Mouse (Mus musculus): ENCODE measurements around the gene 1700028K03Rik. TPM values are rescaled to one million over a fixed set of nuclear protein-coding genes. Genes with fewer than 3 reads are reported as not detected.

1700028K03Rik gene
- polyA plus RNA-seq, 1 experiment from 2014 or later, result 0.21 TPM

GRCm38 (mm10) chr5:107548444-107548843 lies 13.9 kb downstream of the 1700028K03Rik start:
- ATAC-seq, result no peak
- H3K9ac ChIP-seq, result no peak overlapping the region
- H3K4me2 ChIP-seq (replicated peaks), result no peak overlapping the region
- H3K27ac ChIP-seq, result no peak overlapping the region
- no peaks in the 10 kb centered on the region for H3K27me3 ChIP-seq (replicated peaks)
- H3K4me1 ChIP-seq (replicated peaks), result no peaks in the 10 kb centered on the region
- no peaks in the 10 kb centered on the region for H3K36me3 ChIP-seq
- H3K4me3 ChIP-seq (replicated peaks), result no peak overlapping the region
- no peaks in the 10 kb centered on the region for H3K9me3 ChIP-seq
- 83% methylated on average over 3 of the region's 3 CpGs for WGBS

GRCm38 (mm10) chr5:107554336-107554735 lies 19.8 kb downstream of the 1700028K03Rik start:
- no peaks in the 10 kb centered on the region for H3K27me3 ChIP-seq (replicated peaks)
- H3K36me3 ChIP-seq, result no peaks in the 10 kb centered on the region
- no peaks in the 10 kb centered on the region for H3K9me3 ChIP-seq
- no peak overlapping the region for H3K4me2 ChIP-seq (replicated peaks)
- H3K4me1 ChIP-seq (replicated peaks), result no peaks in the 10 kb centered on the region
- H3K4me3 ChIP-seq (replicated peaks), result no peak overlapping the region
- H3K27ac ChIP-seq, result no peak overlapping the region
- no peak for ATAC-seq
- 57% methylated on average over 5 of the region's 5 CpGs for WGBS
- H3K9ac ChIP-seq, result no peak overlapping the region

DNA sequence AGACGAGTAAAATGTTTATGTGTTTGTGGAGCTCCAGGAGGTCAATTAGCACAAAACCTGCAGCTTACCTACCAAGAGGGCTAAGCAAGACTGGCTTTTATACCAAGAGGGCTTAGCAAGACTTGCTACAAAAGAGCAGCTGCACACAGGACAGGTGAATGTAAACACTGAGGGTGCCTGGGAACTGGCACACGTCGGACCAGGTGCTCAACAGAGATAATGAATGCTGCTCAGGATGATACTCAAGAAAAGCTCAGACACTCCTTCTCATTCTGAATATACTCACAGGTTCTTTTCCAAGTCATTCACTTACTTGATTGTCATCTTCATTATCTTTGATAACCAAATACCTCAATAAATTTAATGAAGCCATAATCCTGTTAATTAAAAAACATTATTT lies 22.5 kb downstream of the 1700028K03Rik start:
- H3K4me1 ChIP-seq (replicated peaks), result no peaks in the 10 kb centered on the region
- 55% methylated on average over 3 of the region's 3 CpGs for WGBS
- no peaks in the 10 kb centered on the region for H3K9me3 ChIP-seq
- no peaks in the 10 kb centered on the region for H3K36me3 ChIP-seq
- no peak overlapping the region for H3K27ac ChIP-seq
- ATAC-seq, result no peak
- no peak overlapping the region for H3K4me3 ChIP-seq (replicated peaks)
- no peak overlapping the region for H3K4me2 ChIP-seq (replicated peaks)
- no peaks in the 10 kb centered on the region for H3K27me3 ChIP-seq (replicated peaks)
- no peak overlapping the region for H3K9ac ChIP-seq

DNA sequence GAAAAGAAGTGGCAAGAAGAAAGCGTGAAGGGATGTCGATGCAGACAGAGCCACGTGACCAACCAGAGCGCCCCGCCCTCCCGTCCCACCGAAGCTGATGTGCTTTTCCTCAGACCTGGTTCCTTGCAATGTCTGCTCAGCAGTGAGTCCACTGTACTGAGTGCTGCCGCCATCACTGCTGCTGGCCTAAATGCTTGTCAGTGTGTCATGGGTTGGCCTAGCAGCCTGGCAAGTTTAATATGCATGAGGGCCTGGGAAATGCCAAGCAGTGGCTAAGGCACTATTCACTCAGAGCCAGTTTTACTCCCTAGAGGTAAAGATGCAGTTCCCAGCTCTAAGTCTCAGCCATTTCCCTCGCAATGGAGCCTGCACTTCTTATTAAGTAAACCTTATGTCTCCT lies 34.6 kb downstream of the 1700028K03Rik start:
- Histone ChIP-seq H3K27ac (no peak overlapping the region), H3K4me3 (replicated peaks) (no peak overlapping the region), H3K4me1 (replicated peaks) (no peaks in the 10 kb centered on the region), H3K9ac (no peak overlapping the region), H3K36me3 (peaks cover 17% of the 10 kb centered on the region), H3K9me3 (no peaks in the 10 kb centered on the region), H3K4me2 (replicated peaks) (no peak overlapping the region), H3K27me3 (replicated peaks) (no peaks in the 10 kb centered on the region)
- WGBS, result 97% methylated on average over 9 of the region's 9 CpGs
- ATAC-seq, result no peak

DNA sequence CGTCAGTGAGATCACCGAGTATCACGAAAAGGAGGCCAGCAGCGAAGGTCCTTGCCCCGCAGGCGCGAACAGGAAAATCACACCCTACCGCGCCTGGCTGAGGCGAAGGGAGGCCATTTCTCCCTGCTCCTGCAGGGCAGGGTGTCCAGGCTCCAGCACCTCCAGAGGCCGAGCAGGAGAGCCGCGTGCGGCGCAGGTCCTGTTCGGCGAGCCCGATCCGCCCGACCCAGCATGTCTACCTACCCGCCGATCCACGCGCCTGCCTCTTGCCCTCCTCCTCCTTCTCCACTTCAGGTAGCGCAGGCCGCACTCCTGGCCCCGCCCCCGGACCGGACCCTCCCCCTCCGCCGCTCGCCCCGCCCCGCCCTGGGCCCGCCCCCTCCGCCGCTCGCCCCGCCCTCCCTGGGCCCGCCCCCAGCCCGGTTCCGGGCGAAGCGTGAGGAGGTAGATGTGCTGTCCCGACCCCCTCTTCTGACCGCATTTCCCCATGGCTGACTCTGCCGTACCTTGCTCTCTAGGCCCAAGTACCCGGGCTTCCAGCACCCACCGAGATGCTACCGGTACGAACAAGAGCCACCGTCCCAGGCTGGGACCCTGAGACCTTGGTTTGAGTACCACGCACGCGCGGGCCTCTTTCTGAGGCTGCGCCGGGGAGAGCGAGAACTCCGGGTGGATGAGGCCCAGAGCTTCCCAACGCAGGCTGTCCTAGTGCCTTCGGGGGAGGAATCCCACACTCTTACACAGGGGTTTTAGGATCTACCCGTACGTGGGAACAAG lies 63.0 kb downstream of the 1700028K03Rik start, which contains the start of the genes Rpap2 and Glmn:
Gene Rpap2, plus strand, starts transcription at position 73 of the 777 bp plus-strand sequence.
Gene Glmn, minus strand, starts transcription at position 588 of the 777 bp plus-strand sequence.
- under 1% methylated on average over 64 of the region's 64 CpGs for WGBS
- Histone ChIP-seq H3K4me2 (replicated peaks) (peak within 1 kb of the TSS; percentile 76), H3K9ac (peak within 1 kb of the TSS; percentile 79), H3K27me3 (replicated peaks) (no peaks in the 10 kb centered on the region), H3K4me3 (replicated peaks) (peak within 1 kb of the TSS; percentile 66), H3K36me3 (peaks cover 8% of the 10 kb centered on the region; the same call in 1 of the 2 replicates), H3K9me3 (no peaks in the 10 kb centered on the region), H3K27ac (peak within 1 kb of the TSS; percentile 81), H3K4me1 (replicated peaks) (no peaks in the 10 kb centered on the region; the same call in 1 of the 2 replicates)
- ATAC-seq, result peak; percentile 99

GRCm38 (mm10) chr5:107598380-107598779 lies 63.9 kb downstream of the 1700028K03Rik start:
- Histone ChIP-seq H3K27me3 (replicated peaks) (no peaks in the 10 kb centered on the region), H3K9ac (no peak overlapping the region), H3K4me3 (replicated peaks) (peak overlapping the region; percentile 66), H3K36me3 (0 out of 2 replicates have a peak, but pooled peaks cover 8% of the 10 kb centered on the region), H3K27ac (no peak overlapping the region), H3K4me2 (replicated peaks) (peak overlapping the region; percentile 76), H3K9me3 (no peaks in the 10 kb centered on the region), H3K4me1 (replicated peaks) (no peaks in the 10 kb centered on the region; the same call in 1 of the 2 replicates)
- WGBS, result 23% methylated on average over 4 of the region's 4 CpGs
- no peak for ATAC-seq

Other genes with a start within 250 kb of the 1700028K03Rik start
- 14.4 and 16.3 TPM in 2 replicates for gene Tgfbr3, start 245.1 kb upstream of the 1700028K03Rik start, polyA plus RNA-seq (2015; fragmentation: Nextera tagmentation; extraction: Ambion mirVana)
- 1.1 and 1.2 TPM in 2 replicates for gene Brdt, start 203.6 kb upstream of the 1700028K03Rik start, polyA plus RNA-seq (2015; fragmentation: Nextera tagmentation; extraction: Ambion mirVana)
- gene Ephx4, start 132.0 kb upstream of the 1700028K03Rik start, polyA plus RNA-seq (2015; fragmentation: Nextera tagmentation; extraction: Ambion mirVana), result 0.44 and 0.81 TPM in 2 replicates
- not detected in 2 replicates for gene Lpcat2b, start 103.2 kb upstream of the 1700028K03Rik start, polyA plus RNA-seq (2015; fragmentation: Nextera tagmentation; extraction: Ambion mirVana)
- gene Btbd8, start 96.7 kb upstream of the 1700028K03Rik start, polyA plus RNA-seq (2015; fragmentation: Nextera tagmentation; extraction: Ambion mirVana), result 4.0 and 4.1 TPM in 2 replicates
- 0.04 and 0.24 TPM in 2 replicates for gene Gm42669, start 27.1 kb upstream of the 1700028K03Rik start, polyA plus RNA-seq (2015; fragmentation: Nextera tagmentation; extraction: Ambion mirVana)
- gene Rpap2, start 62.7 kb downstream of the 1700028K03Rik start, polyA plus RNA-seq (2015; fragmentation: Nextera tagmentation; extraction: Ambion mirVana), result 14.0 and 15.2 TPM in 2 replicates
- 23.5 and 28.9 TPM in 2 replicates for gene Glmn, start 63.2 kb downstream of the 1700028K03Rik start, polyA plus RNA-seq (2015; fragmentation: Nextera tagmentation; extraction: Ambion mirVana)
- gene Gfi1, start 191.3 kb downstream of the 1700028K03Rik start, polyA plus RNA-seq (2015; fragmentation: Nextera tagmentation; extraction: Ambion mirVana), result 1.2 and 2.2 TPM in 2 replicates